Mouse (Mus musculus) layer of hippocampus, adult 6 months (tissue): ENCODE data around the gene Psen2. TPM values are rescaled to one million over a fixed set of nuclear protein-coding genes. Genes with fewer than 3 reads are reported as not detected.

Experiments
- long read RNA-seq, 2 experiments: library from polyadenylated mRNA; unstranded; transcript quantifications; one replicate each; pipeline ENCODE4 v2.0.0; 2019 to 2020
- polyA plus RNA-seq: library from polyadenylated mRNA; unstranded; fragments of <200 nt; fragmentation: Nextera tagmentation; gene quantifications from 2 replicates; pipeline ENCODE4 v1.2.3, GENCODE M21; 2021

The Psen2 gene
- 11.1 and 13.5 TPM in 2 replicates for polyA plus RNA-seq
- long read RNA-seq, experiment 1, transcript Psen2-205 (11 exons, 1,997 nt): major isoform, 14 of 17 reads
- long read RNA-seq, experiment 1, partial matches to known transcripts: 2 of 17 reads
- long read RNA-seq, experiment 1, other reads (novel, unspliced or antisense): 1 of 17 reads
- long read RNA-seq, experiment 2, transcript Psen2-205 (11 exons, 1,997 nt): major isoform, 18 of 32 reads
- long read RNA-seq, experiment 2, partial matches to known transcripts: 9 of 32 reads
- long read RNA-seq, experiment 2, other reads (novel, unspliced or antisense): 5 of 32 reads

GRCm38 (mm10) chr1:180263364-180263997 is at the start of gene Psen2:
Gene Psen2, minus strand, starts transcription at chr1:180263438.

GRCm38 (mm10) chr1:180198959-180199714 is 64.1 kb downstream of the Psen2 start, which contains the start of gene Coq8a:
Gene Coq8a, minus strand, starts transcription at chr1:180199602.

Other genes starting within 250 kb of the Psen2 start
- gene Coq8a, start 63.8 kb downstream of the Psen2 start, polyA plus RNA-seq: 23.2 and 26.4 TPM in 2 replicates
- 3.6 TPM in 2 replicates for gene Itpkb, start 67.0 kb upstream of the Psen2 start, polyA plus RNA-seq
- gene Stum, start 220.1 kb upstream of the Psen2 start, polyA plus RNA-seq: 114 and 147 TPM in 2 replicates